Mouse (Mus musculus): ENCODE measurements around the gene Arhgap9.

The Arhgap9 gene

DNA sequence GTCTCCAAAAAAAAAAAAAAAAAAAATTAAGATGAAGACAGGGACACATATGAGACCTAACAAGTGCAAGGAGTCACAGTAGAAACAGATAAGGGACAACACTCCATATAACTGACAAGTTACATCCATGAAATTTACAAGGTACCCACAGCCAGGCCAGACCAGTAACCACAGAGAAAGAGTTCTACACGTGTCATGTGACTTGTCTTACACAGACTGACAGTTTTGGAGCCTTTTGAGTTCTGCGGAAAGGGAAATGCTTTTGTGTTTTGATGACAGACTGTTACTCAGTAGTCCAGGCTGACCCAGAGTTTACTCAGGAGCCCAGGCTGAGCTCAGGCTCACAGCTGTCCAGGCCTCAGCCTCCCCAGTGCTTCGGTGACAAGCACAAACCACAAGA lies 21.3 kb downstream of the Arhgap9 start:
- no peak for DNase-seq (ENCODE audit: low read depth in 1 of 2, low spot score in 2 of 2)

DNA sequence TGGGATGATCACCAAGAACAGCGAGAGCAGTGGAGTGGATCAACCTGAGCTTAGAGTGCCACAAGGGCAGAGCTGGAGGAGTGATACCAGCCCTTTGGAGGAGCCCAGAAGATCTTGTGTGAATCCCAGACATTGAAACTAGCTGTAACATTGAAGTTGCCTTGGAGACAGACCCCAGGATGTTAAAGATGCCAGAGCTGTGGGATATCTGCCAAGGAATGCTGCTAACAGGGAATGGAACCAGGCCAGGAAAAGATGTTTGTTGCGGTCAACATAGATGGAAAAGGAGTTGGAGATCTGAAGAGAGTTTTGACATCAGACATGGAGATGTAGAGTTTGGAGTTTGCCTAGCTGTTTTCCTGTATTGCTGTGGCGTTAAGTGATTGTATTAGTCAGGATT lies 24.4 kb downstream of the Arhgap9 start:
- no peak for DNase-seq (ENCODE audit: low read depth in 1 of 2, low spot score in 2 of 2)

GRCm38 (mm10) chr10:127348957-127349356 lies 27.2 kb downstream of the Arhgap9 start:
- no peak for DNase-seq (ENCODE audit: low read depth in 1 of 2, low spot score in 2 of 2)

GRCm38 (mm10) chr10:127349810-127350209 lies 28.0 kb downstream of the Arhgap9 start:
- no peak for DNase-seq (ENCODE audit: low read depth in 1 of 2, low spot score in 2 of 2)

DNA sequence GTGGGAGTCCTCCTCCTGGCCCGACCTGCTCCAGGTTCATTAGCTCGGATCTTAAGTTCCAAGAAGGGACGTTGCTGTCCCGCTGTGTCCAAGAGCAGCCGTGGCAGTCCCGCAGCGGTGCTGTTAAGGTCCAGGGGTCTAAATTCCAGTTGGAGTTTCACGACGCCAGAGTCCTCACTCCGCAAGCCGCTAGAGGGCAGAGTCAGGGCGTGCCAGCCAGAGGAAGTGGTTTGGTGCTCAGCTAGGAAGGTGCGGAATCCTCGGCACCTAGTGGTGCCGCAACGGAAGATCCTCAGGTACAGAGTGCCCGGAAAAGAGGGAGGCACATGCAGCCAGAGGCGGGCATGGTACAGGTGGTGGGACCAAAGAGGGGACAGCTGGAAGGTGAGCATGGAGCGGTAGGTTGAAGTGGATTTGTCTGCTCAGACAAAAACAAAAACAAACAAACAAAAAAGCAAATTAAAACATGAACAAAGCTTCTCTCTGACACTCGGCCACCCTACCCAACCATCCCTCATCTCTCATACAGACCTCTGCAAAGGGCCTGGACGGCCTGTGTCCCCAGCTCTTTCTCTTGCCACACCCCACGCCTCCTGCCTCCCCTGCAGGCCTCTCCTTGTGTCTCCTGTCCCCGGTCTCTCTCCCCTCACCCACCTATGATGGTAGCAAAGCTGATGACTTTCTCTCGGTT lies 29.0 kb downstream of the Arhgap9 start:
- peak in 1 of 2 experiments; percentile 46 for DNase-seq (ENCODE audit: low read depth in 1 of 2, low spot score in 2 of 2)

- DNase-seq (ENCODE audit: low read depth in 1 of 2, low spot score in 2 of 2), result no peak
These were observed 29.5 kb downstream of the Arhgap9 start for GRCm38 (mm10) chr10:127351285-127351595.

GRCm38 (mm10) chr10:127351719-127352118 lies 30.0 kb downstream of the Arhgap9 start:
- DNase-seq (ENCODE audit: low read depth in 1 of 2, low spot score in 2 of 2), result no peak

- no peak for DNase-seq (ENCODE audit: low read depth in 1 of 2, low spot score in 2 of 2)
These were observed 30.4 kb downstream of the Arhgap9 start for GRCm38 (mm10) chr10:127352187-127352586.

- no peak for DNase-seq (ENCODE audit: low read depth in 1 of 2, low spot score in 2 of 2)
These were observed 31.0 kb downstream of the Arhgap9 start for GRCm38 (mm10) chr10:127352766-127353165.

- no peak for DNase-seq (ENCODE audit: low read depth in 1 of 2, low spot score in 2 of 2)
These were observed 32.4 kb downstream of the Arhgap9 start, which contains the start of gene Inhbe for GRCm38 (mm10) chr10:127353909-127354895. Gene Inhbe (minus strand): TSS chr10:127354411.

DNA sequence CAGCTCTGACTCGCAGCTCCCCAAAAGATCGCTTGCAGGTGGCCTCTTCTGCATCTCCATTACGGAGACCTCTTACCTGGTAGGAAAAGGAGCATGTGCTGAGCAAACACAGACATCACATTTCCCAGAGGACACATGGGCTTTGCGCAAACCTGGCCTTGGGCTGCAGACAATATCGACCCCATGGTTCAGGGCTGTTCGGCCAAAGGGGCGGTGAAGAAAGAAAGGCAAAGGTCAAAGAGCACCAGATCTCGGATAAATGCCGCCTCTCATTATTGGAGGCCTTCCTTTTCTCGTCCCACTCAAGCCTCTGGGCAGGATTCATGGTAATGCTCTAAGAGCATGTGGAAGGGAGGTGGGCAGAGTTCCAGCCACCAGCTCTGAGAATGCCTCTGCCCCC lies 33.6 kb downstream of the Arhgap9 start:
- DNase-seq (ENCODE audit: low read depth in 1 of 2, low spot score in 2 of 2), result no peak

- no peak for DNase-seq (ENCODE audit: low read depth in 1 of 2, low spot score in 2 of 2)
These were observed 39.0 kb downstream of the Arhgap9 start for GRCm38 (mm10) chr10:127360714-127361113.

DNA sequence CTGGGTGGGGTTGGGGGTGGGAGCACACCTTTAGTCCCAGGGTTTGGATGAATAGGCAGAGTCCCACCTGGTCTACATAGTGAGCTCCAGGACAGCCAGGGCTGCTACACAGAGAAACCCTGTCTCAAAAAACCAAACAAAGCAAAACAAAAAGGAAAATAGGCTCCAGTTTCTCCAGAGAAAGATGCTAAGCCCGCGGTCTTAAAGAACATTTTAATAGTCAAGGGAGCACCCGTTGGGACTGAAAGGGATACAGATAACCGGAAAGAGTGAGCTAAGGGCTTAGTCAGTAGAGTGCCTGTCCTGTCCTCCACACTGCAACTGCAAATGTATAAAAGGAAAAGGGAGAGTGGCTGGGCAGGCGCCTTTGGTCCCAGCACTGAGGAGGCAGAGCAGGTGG lies 45.4 kb downstream of the Arhgap9 start:
- DNase-seq (ENCODE audit: low read depth in 1 of 2, low spot score in 2 of 2), result no peak

DNA sequence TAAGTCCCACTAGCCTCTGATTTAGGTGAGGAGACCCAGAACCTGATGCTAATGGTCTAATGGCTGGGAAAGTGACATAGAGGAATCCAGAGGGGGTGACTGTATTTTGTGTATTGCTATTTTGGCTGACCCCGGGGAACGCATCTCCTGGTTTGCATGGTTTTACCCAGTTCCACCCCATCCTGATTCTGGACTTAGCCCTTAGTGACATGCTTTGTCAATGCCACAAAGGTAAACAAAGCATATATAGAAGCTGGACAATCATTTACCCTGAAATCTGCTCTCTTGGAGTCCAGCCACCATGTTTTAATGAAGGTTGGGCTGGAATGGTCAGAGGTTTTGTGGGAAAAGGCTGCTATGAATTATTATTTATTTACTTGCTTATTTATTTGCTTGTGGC lies 46.5 kb downstream of the Arhgap9 start:
- no peak for DNase-seq (ENCODE audit: low read depth in 1 of 2, low spot score in 2 of 2)

- DNase-seq (ENCODE audit: low read depth in 1 of 2, low spot score in 2 of 2), result no peak
These were observed 48.4 kb downstream of the Arhgap9 start, which contains the start of gene Inhbc for GRCm38 (mm10) chr10:127369834-127370820. Gene Inhbc (minus strand): TSS chr10:127370431.

GRCm38 (mm10) chr10:127371023-127371422 lies 49.3 kb downstream of the Arhgap9 start:
- DNase-seq (ENCODE audit: low read depth in 1 of 2, low spot score in 2 of 2), result no peak

DNA sequence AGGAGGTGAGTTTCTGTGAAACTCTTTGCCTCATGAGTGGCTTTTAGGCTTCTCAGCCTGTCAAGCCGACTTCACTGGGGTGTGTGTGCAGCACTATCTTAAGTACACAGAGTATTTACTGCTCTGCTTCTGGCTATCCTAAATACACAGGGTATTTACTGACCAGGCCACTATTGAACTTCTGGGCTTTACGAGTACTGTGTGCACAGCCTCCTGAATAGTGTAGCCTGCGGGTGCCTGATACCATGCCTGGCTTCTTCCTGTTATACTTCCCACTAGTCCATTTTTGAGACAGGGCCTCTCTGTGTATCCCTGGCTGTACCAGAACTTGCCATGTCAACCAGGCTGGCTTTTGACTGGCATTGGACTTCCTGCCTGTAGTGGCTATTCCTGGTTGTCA lies 55.9 kb downstream of the Arhgap9 start:
- no peak for DNase-seq (ENCODE audit: low read depth in 1 of 2, low spot score in 2 of 2)

All from monocyte, adult 2 months (primary cell).